Mouse (Mus musculus): ENCODE measurements around the gene Apol11b. TPM values are rescaled to one million over a fixed set of nuclear protein-coding genes. Genes with fewer than 3 reads are reported as not detected.

Gene Apol11b
- polyA plus RNA-seq, 1 experiment from 2014 or later = 0.14 TPM

DNA sequence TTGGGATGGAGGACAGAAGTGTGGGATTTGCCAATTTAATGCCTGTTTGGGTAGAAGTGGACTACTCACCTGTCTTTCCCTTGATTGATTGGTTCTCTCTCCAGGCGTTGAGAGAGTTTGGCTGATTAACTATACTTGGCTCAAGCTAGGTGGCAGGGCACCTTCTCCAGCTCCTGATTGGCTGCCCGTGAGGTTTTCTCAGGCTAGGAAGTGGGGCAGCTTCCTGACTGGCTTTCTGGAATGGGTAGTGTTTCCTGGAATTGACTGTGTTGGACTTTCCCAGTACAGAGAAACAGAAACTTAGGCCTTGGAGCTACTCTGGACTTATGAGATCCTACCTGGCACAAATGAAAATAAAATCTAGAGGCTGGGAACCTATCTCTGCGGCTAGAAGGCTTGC is 44.7 kb downstream of the Apol11b start:
- Histone ChIP-seq H3K27me3 (no peaks in the 10 kb centered on the region), H3K4me2 (replicated peaks) (no peak overlapping the region), H3K4me3 (no peak overlapping the region), H3K27ac (replicated peaks) (no peak overlapping the region), H3K9me3 (no peaks in the 10 kb centered on the region), H3K36me3 (no peaks in the 10 kb centered on the region), H3K9ac (replicated peaks) (no peak overlapping the region), H3K4me1 (no peaks in the 10 kb centered on the region)
- no peak for ATAC-seq (replicated peaks)
- WGBS = 85% methylated on average over 3 of the region's 3 CpGs

DNA sequence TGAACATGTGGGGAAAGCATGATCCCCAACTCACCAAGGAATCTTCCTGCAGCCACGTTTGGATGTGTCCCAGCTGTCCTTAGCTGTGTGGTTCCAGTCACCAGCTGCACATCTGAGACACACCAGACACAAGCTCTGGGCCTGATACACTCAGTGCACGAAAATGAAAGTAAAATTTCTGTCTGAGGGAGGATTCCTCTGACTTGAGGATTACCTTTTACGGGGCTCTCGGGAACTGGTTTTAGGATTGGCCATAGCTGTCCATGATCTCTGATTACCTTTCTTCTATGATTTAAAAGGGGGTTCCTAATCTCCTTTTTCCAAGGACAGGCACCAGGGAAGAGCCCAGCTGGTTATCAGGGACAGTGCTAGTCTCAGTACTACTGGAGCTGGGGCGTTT is 47.1 kb downstream of the Apol11b start, which contains the start of gene Apol10b:
TSS of gene Apol10b (minus strand) at position 165 of the 400 bp plus-strand sequence.
- H3K4me1 ChIP-seq = no peaks in the 10 kb centered on the region
- no peak within 1 kb of the TSS for H3K4me3 ChIP-seq
- no peaks in the 10 kb centered on the region for H3K9me3 ChIP-seq
- no peak within 1 kb of the TSS for H3K4me2 ChIP-seq (replicated peaks)
- ATAC-seq (replicated peaks) = no peak
- no peaks in the 10 kb centered on the region for H3K36me3 ChIP-seq
- 65% methylated on average over 5 of the region's 5 CpGs for WGBS
- H3K27ac ChIP-seq (replicated peaks) = no peak within 1 kb of the TSS
- no peak within 1 kb of the TSS for H3K9ac ChIP-seq (replicated peaks)
- no peaks in the 10 kb centered on the region for H3K27me3 ChIP-seq

DNA sequence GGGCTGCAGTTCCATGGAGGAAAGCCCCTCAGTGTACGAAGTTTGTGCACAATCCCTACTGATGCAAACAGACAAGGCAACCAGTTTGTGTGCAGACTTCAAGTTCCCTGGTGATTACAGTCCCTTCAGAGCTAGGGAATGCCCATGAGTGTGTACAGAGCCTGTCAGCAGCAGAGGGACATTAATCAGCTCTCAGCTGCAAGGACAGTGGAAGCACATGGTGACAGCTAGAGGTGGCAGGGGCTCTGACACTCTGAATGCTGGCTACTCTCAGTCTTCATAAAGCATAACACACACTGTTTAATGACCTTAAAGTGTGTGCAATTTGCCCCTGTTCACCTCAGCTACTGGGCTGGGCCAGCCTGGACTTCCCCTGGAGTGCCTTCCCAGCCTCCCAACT is 49.5 kb downstream of the Apol11b start:
- Histone ChIP-seq H3K9ac (replicated peaks) (no peak overlapping the region), H3K27ac (replicated peaks) (no peak overlapping the region), H3K4me3 (no peak overlapping the region), H3K36me3 (no peaks in the 10 kb centered on the region), H3K9me3 (no peaks in the 10 kb centered on the region), H3K4me2 (replicated peaks) (no peak overlapping the region), H3K27me3 (no peaks in the 10 kb centered on the region), H3K4me1 (no peaks in the 10 kb centered on the region)
- no peak for ATAC-seq (replicated peaks)
- WGBS = 63% methylated on average over 1 of the region's 1 CpGs

DNA sequence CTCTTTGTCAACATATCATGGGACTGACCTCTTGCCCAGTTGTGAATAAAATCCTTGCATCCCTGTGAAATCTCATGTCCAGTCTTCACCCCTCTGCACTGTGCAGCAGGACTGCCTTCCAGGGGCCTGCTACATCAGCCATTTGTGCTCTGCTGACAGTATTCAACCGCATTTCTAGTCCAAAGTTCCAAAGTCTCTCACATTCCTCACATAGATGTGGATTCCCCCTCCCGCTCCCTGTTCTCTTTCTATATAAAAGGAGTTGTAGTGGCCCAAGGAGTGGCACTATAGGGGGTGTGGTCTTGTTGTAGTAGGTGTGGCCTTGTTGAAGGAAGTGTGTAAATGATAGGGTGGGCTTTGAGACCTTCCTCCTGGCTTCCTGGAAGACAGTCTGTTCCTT is 52.2 kb downstream of the Apol11b start:
- no peak overlapping the region for H3K4me2 ChIP-seq (replicated peaks)
- no peaks in the 10 kb centered on the region for H3K4me1 ChIP-seq
- ATAC-seq (replicated peaks) = no peak
- H3K36me3 ChIP-seq = no peaks in the 10 kb centered on the region
- 66% methylated on average over 2 of the region's 2 CpGs for WGBS
- H3K9me3 ChIP-seq = no peaks in the 10 kb centered on the region
- no peak overlapping the region for H3K4me3 ChIP-seq
- no peaks in the 10 kb centered on the region for H3K27me3 ChIP-seq
- H3K27ac ChIP-seq (replicated peaks) = no peak overlapping the region
- H3K9ac ChIP-seq (replicated peaks) = no peak overlapping the region

DNA sequence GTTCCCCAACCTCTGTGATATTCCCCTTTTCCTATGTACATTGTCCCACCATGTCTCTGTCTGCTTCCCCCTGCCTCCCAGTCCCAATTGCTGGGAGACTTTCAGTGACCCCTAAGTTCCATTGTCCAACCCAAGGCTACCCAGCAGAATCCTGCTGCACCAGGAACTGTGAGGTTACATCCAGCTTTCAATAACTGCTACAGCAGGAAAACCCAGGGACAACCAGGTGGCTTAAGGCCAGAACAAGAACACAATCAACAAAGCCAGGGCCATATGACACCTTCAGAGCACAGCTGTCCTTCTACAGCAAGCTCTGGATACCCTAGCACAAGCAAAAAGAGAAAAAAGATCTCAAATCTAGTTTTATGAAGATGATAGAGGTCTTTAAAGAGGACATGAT is 54.1 kb downstream of the Apol11b start:
- Histone ChIP-seq H3K36me3 (no peaks in the 10 kb centered on the region), H3K4me3 (no peak overlapping the region), H3K27ac (replicated peaks) (no peak overlapping the region), H3K4me2 (replicated peaks) (no peak overlapping the region), H3K9me3 (no peaks in the 10 kb centered on the region), H3K9ac (replicated peaks) (no peak overlapping the region), H3K4me1 (no peaks in the 10 kb centered on the region), H3K27me3 (no peaks in the 10 kb centered on the region)
- no peak for ATAC-seq (replicated peaks)

DNA sequence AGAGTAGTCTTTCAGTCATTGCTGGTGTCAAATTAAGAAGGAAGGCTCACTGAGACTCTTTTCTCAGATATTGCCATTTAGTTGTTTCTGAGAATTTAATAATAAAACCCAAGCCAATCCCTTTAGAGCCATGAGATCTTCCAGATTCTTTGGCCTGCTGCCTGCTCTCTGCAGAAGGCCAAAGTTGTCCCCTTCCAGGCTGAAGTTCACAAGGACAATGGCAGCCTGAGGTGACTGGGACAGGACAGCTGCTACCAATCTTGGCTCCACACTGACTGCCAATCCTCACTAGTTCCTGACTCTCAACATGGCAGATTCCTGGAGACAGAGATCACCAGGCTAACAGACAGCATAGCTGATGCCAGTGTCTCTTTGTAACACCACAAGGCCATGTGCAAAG is 56.1 kb downstream of the Apol11b start:
- Histone ChIP-seq H3K4me1 (no peaks in the 10 kb centered on the region), H3K9ac (replicated peaks) (no peak overlapping the region), H3K36me3 (no peaks in the 10 kb centered on the region), H3K9me3 (no peaks in the 10 kb centered on the region), H3K27ac (replicated peaks) (no peak overlapping the region), H3K4me3 (no peak overlapping the region), H3K27me3 (no peaks in the 10 kb centered on the region), H3K4me2 (replicated peaks) (no peak overlapping the region)
- no peak for ATAC-seq (replicated peaks)

Other genes with a start within 250 kb of the Apol11b start
- gene Apol7a, start 244.2 kb downstream of the Apol11b start, polyA plus RNA-seq (2015; fragmentation: Nextera tagmentation; extraction: Ambion mirVana) = not detected in 2 replicates
- gene Apol9a, start 232.2 kb downstream of the Apol11b start, polyA plus RNA-seq (2015; fragmentation: Nextera tagmentation; extraction: Ambion mirVana) = 0.11 and 0.19 TPM in 2 replicates
- not detected in 2 replicates for gene Apol7b, start 195.8 kb downstream of the Apol11b start, polyA plus RNA-seq (2015; fragmentation: Nextera tagmentation; extraction: Ambion mirVana)
- gene Apol10a, start 166.2 kb downstream of the Apol11b start, polyA plus RNA-seq (2015; fragmentation: Nextera tagmentation; extraction: Ambion mirVana) = not detected in 2 replicates
- gene Apol11a, start 135.0 kb downstream of the Apol11b start, polyA plus RNA-seq (2015; fragmentation: Nextera tagmentation; extraction: Ambion mirVana) = not detected in 2 replicates
- not detected in 2 replicates for gene Apol7c, start 110.0 kb downstream of the Apol11b start, polyA plus RNA-seq (2015; fragmentation: Nextera tagmentation; extraction: Ambion mirVana)
- gene 1700025B11Rik, start 81.4 kb downstream of the Apol11b start, polyA plus RNA-seq (2015; fragmentation: Nextera tagmentation; extraction: Ambion mirVana) = not detected in 2 replicates
- not detected in 2 replicates for gene Apol10b, start 47.2 kb downstream of the Apol11b start, polyA plus RNA-seq (2015; fragmentation: Nextera tagmentation; extraction: Ambion mirVana)
- gene Gm36245, start 44.0 kb downstream of the Apol11b start, polyA plus RNA-seq (2015; fragmentation: Nextera tagmentation; extraction: Ambion mirVana) = not detected in 2 replicates
- not detected in 2 replicates for gene Apol7e, start 55.6 kb upstream of the Apol11b start, polyA plus RNA-seq (2015; fragmentation: Nextera tagmentation; extraction: Ambion mirVana)
- gene Apol9b, start 85.8 kb upstream of the Apol11b start, polyA plus RNA-seq (2015; fragmentation: Nextera tagmentation; extraction: Ambion mirVana) = not detected in 2 replicates
- gene Apol8, start 113.7 kb upstream of the Apol11b start, polyA plus RNA-seq (2015; fragmentation: Nextera tagmentation; extraction: Ambion mirVana) = 0.20 TPM in 1 of 2 replicates, not detected in the other
- 12.3 and 12.4 TPM in 2 replicates for gene Myh9, start 198.9 kb upstream of the Apol11b start, polyA plus RNA-seq (2015; fragmentation: Nextera tagmentation; extraction: Ambion mirVana)

Data from forebrain, embryonic 15.5 days (tissue).